Mouse (Mus musculus) myocyte (in vitro differentiated cells): ENCODE data around the gene Wrap53. TPM values are rescaled to one million over a fixed set of nuclear protein-coding genes. Genes with fewer than 3 reads are reported as not detected.
A peak's percentile ranks its signal among the peaks of the same experiment; 100 is the strongest.

Experiments
- H3K27me3 ChIP-seq: one replicate; pipeline ENCODE4 v1.6.1; 2011; ENCODE audit not compliant: control insufficient read depth, insufficient read depth, insufficient read length
- H3K36me3 ChIP-seq: one replicate; pipeline ENCODE4 v1.6.1; 2011; ENCODE audit not compliant: control insufficient read depth, insufficient read depth
- H3K4me2 ChIP-seq: one replicate; pipeline ENCODE4 v1.6.1; 2011; ENCODE audit warnings: low read depth, control low read depth
- H3K4me3 ChIP-seq: one replicate; pipeline ENCODE4 v1.5.1; 2011; ENCODE audit warnings: mild to moderate bottlenecking, control low read depth, moderate library complexity
- H3K79me2 ChIP-seq: one replicate; pipeline ENCODE4 v1.6.1; 2011; ENCODE audit not compliant: control insufficient read depth, insufficient read depth
- H3ac ChIP-seq: one replicate; pipeline ENCODE4 v1.6.1; 2011; ENCODE audit not compliant: control insufficient read depth, insufficient read length
- CEBPB ChIP-seq: IDR thresholded peaks from 2 replicates; pipeline ENCODE4 v1.6.1; 2011; ENCODE audit warnings: mild to moderate bottlenecking, moderate library complexity; ENCODE audit not compliant: poor library complexity, insufficient read depth, severe bottlenecking
- E2F4 ChIP-seq: IDR thresholded peaks from one replicate; pipeline ENCODE4 v1.6.1; 2011; ENCODE audit warnings: mild to moderate bottlenecking, control low read depth, moderate library complexity; ENCODE audit not compliant: insufficient read depth
- MAX ChIP-seq: IDR thresholded peaks from one replicate; pipeline ENCODE4 v1.6.1; 2011; ENCODE audit warnings: low read depth, mild to moderate bottlenecking, control low read depth
- MYOD1 ChIP-seq, 3 experiments: IDR thresholded peaks; one replicate each; pipeline ENCODE4 v1.6.1; 2011; ENCODE audit warnings: control low read depth in 2 of 3, low read depth in 2 of 3, mild to moderate bottlenecking in 2 of 3, moderate library complexity in 1 of 3; ENCODE audit not compliant: insufficient read length in 2 of 3, control insufficient read depth in 1 of 3
- MYOG ChIP-seq, 3 experiments: IDR thresholded peaks; one replicate each; pipeline ENCODE4 v1.6.1; 2011; ENCODE audit warnings: control low read depth in 2 of 3, low read depth in 2 of 3, mild to moderate bottlenecking in 2 of 3; ENCODE audit not compliant: insufficient read length in 2 of 3, control insufficient read depth in 1 of 3, insufficient read depth in 1 of 3
- POLR2A ChIP-seq: IDR thresholded peaks from one replicate; pipeline ENCODE4 v1.6.1; 2011; ENCODE audit warnings: low read depth, mild to moderate bottlenecking, control low read depth, moderate library complexity; ENCODE audit not compliant: insufficient read length
- POLR2AphosphoS2 ChIP-seq: IDR thresholded peaks from one replicate; pipeline ENCODE4 v1.6.1; 2011; ENCODE audit warnings: low read depth, control low read depth; ENCODE audit not compliant: insufficient read length
- REST ChIP-seq: IDR thresholded peaks from one replicate; pipeline ENCODE4 v1.6.1; 2011; ENCODE audit warnings: mild to moderate bottlenecking, control low read depth, moderate library complexity; ENCODE audit not compliant: insufficient read depth, insufficient read length
- SRF ChIP-seq: IDR thresholded peaks from one replicate; pipeline ENCODE4 v1.6.1; 2011; ENCODE audit warnings: low read depth; ENCODE audit not compliant: control insufficient read depth, insufficient read length
- TCF12 ChIP-seq: IDR thresholded peaks from one replicate; pipeline ENCODE4 v1.6.1; 2011; ENCODE audit warnings: mild to moderate bottlenecking, control low read depth; ENCODE audit not compliant: poor library complexity, insufficient read depth, severe bottlenecking
- TCF3 ChIP-seq: IDR thresholded peaks from one replicate; pipeline ENCODE4 v1.6.1; 2011; ENCODE audit warnings: low read depth, control low read depth; ENCODE audit not compliant: insufficient read length
- USF1 ChIP-seq: IDR thresholded peaks from one replicate; pipeline ENCODE4 v1.6.1; 2011; ENCODE audit warnings: low read depth, mild to moderate bottlenecking, control low read depth, moderate library complexity
- polyA plus RNA-seq: library from polyadenylated mRNA; unstranded; fragments of >200 nt; fragmentation: generic; extraction: Trizol; gene quantifications from one replicate; pipeline ENCODE4 v1.2.1, GENCODE M21; 2012; ENCODE audit warnings: missing spikeins

The Wrap53 gene
- polyA plus RNA-seq, 1 experiment: 9.1 TPM

DNA sequence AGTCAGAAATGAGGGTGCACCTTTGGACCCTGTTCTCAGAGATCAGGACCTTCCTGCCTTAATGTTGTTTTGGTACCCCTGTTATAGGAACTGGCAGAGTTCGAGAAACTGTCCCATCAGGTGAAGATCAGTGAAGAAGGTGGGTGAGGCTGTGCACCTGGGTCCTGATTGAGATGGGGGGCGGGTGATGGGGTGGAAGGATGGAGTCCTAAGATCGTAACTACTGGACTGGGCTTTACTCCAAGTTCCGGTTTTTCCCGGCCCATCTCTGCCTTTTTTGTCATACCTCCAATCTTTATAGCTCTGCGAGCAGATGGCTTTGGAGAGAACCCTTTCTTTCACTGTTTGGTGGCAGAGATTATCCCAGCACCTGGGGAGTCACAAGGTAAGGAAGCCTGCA, 42.4 kb upstream of the Wrap53 start:
- no peaks in the 10 kb centered on the region for H3K79me2 ChIP-seq
- H3K36me3 ChIP-seq: no peaks in the 10 kb centered on the region
- peaks cover 7% of the 10 kb centered on the region for H3K27me3 ChIP-seq
- peak overlapping the region; percentile 55 for H3K4me3 ChIP-seq
- no peak for TF ChIP-seq TCF12
- TF ChIP-seq USF1: no peak
- no peak for TF ChIP-seq MAX
- TF ChIP-seq POLR2A: no peak
- no peak for TF ChIP-seq E2F4
- no peak for TF ChIP-seq TCF3
- TF ChIP-seq REST: no peak
- no peak for TF ChIP-seq MYOD1 (IDR thresholded peaks at IDR 0.05; ENCODE audit: control insufficient read depth in 1 of 3, insufficient read length in 2 of 3, low read depth in 2 of 3)
- TF ChIP-seq MYOG (IDR thresholded peaks at IDR 0.05; ENCODE audit: control insufficient read depth in 1 of 3, insufficient read depth in 1 of 3, insufficient read length in 2 of 3, low read depth in 2 of 3): no peak
- TF ChIP-seq SRF: no peak
- no peak for TF ChIP-seq CEBPB
- TF ChIP-seq POLR2AphosphoS2: no peak
- peak overlapping the region; percentile 91 for H3K4me2 ChIP-seq
- H3ac ChIP-seq: peak overlapping the region; percentile 24

DNA sequence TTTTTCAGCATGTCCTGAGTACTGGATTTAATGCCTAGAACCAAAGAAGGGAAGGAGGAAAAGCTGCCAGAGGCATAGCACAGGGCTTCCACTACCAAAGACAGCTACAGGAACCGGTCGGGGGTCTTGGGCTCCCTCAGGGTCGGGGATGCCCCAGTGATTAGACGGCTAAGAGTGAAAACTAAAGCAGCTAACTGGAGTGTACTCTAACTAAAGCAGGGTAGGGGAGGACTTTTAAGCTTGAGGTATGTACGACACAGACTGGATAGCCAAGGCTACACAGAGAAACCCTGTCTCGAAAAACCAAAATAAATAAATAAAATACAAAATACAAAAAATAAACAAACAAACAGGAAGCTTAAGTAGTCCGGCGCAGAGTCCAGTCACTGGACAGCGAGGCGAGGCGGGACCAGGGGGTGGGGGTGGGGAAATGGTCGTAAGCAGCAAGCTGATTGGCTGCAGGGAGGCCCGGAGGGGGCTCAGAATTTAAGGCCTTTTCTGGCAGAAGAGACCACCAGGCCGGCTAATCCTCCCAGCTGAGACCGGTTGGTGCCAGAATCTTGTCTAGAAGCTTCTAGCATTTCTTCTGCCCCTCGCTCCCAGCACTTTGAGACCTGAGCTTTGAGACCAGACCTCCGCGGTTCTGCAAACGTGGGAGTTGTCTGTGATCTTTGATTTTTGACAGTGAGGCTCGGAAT, 41.7 kb upstream of the Wrap53 start, which contains the start of gene Sat2:
Sat2 (plus strand) TSS at position 454 of the 698 bp plus-strand sequence.
- Histone ChIP-seq H3ac (peak within 1 kb of the TSS; percentile 24), H3K4me2 (peak within 1 kb of the TSS; percentile 91), H3K36me3 (no peaks in the 10 kb centered on the region), H3K4me3 (peak within 1 kb of the TSS; percentile 55), H3K27me3 (peaks cover 7% of the 10 kb centered on the region), H3K79me2 (no peaks in the 10 kb centered on the region)
- no peak for TF ChIP-seq USF1
- peak; percentile 31 for TF ChIP-seq POLR2A
- no peak for TF ChIP-seq TCF12

DNA sequence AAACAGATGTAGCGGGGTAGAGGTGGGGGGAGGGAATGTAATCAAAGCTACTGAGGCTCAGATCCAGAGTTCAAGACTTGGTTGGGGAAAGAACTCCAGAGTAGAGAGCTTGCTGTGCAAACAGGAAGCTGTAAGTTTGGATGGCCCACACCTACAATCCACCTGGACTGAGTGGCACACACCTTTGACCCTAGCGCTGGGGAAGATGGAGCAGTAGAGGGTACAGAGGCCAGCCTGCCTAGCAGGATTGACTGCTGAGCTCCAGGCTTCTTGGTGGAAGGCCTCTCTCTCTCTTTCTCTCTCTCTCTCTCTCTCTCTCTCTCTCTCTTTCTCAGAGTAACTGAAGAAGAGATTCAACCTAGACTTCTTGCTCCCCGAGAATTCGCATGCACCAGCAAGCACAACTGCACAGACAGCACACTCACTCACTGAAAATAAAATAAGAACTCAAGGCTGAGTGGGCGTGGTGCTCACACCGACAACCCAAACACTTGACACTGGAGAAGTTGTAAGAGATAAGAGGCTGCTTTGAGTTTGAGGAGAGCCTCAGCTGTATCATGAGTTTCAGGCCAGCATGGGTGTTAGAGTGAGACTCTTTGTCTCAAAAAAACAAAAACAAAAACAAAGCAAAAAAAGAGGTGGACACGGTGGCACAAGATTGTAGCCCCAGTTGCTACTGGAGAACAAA, 40.5 kb upstream of the Wrap53 start:
- Histone ChIP-seq H3K79me2 (no peaks in the 10 kb centered on the region), H3K4me2 (no peak overlapping the region), H3K27me3 (peaks cover 7% of the 10 kb centered on the region), H3ac (no peak overlapping the region), H3K36me3 (no peaks in the 10 kb centered on the region), H3K4me3 (no peak overlapping the region)
- TF ChIP-seq POLR2AphosphoS2 (no peak), MYOD1 (IDR thresholded peaks at IDR 0.05; ENCODE audit: control insufficient read depth in 1 of 3, insufficient read length in 2 of 3, low read depth in 2 of 3) (no peak), TCF12 (no peak), MYOG (IDR thresholded peaks at IDR 0.05; ENCODE audit: control insufficient read depth in 1 of 3, insufficient read depth in 1 of 3, insufficient read length in 2 of 3, low read depth in 2 of 3) (no peak), MAX (no peak), TCF3 (no peak), USF1 (no peak), E2F4 (no peak), SRF (no peak), CEBPB (no peak), POLR2A (no peak)

DNA sequence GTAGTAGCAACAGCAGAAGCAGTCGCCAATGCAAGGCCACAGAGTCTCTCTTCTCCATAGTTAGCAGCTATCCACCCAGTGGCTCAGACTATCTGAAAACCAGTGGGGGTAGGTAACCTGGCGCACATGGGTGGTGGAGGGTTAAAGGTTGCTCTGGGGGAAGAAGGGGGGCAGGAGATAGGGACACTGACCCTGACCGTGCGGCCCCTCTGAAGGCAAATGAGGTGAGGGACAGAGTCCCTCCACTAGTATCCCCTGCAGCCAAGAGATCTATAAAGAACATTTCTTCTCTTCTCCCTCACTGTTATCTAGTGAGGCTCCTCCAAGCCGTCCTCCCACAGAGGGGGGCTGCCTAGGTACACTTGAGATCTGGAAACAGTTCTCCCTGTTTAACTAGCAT, 37.8 kb upstream of the Wrap53 start, which contains the start of gene Shbg:
Shbg (minus strand) TSS at position 101 of the 400 bp plus-strand sequence.
- peaks cover 7% of the 10 kb centered on the region for H3K27me3 ChIP-seq
- no peak within 1 kb of the TSS for H3K4me2 ChIP-seq
- TF ChIP-seq MAX: no peak
- TF ChIP-seq SRF: no peak
- no peak for TF ChIP-seq TCF12
- no peak for TF ChIP-seq TCF3
- TF ChIP-seq MYOD1 (IDR thresholded peaks at IDR 0.05; ENCODE audit: control insufficient read depth in 1 of 3, insufficient read length in 2 of 3, low read depth in 2 of 3): no peak
- no peak for TF ChIP-seq CEBPB
- no peak for TF ChIP-seq E2F4
- no peak for TF ChIP-seq MYOG (IDR thresholded peaks at IDR 0.05; ENCODE audit: control insufficient read depth in 1 of 3, insufficient read depth in 1 of 3, insufficient read length in 2 of 3, low read depth in 2 of 3)
- TF ChIP-seq POLR2A: no peak
- TF ChIP-seq USF1: no peak
- TF ChIP-seq POLR2AphosphoS2: no peak
- no peak for TF ChIP-seq REST
- H3K36me3 ChIP-seq: no peaks in the 10 kb centered on the region
- H3ac ChIP-seq: no peak within 1 kb of the TSS
- H3K4me3 ChIP-seq: no peak within 1 kb of the TSS
- H3K79me2 ChIP-seq: no peaks in the 10 kb centered on the region
